Mouse (Mus musculus) liver, postnatal 0 days (tissue): ENCODE data around the gene Smim20. TPM values are rescaled to one million over a fixed set of nuclear protein-coding genes. Genes with fewer than 3 reads are reported as not detected.

Source experiments
- ATAC-seq: fragments of 200-750 bp; cut with Nextera tagmentation; 2 replicates; pipeline ENCODE4 v1.8.0; 2017; ENCODE audit warnings: mild to moderate bottlenecking, moderate library complexity
- DNase-seq: peaks from one replicate; pipeline ENCODE4 v3.0.0-alpha.2; 2016
- H3K27ac ChIP-seq: fragments of 300-500 bp; sonication (generic); 2 replicates; pipeline ENCODE4 v1.5.1; 2014; ENCODE audit warnings: antibody characterized with exemption, moderate library complexity, mild to moderate bottlenecking, low read depth
- H3K27me3 ChIP-seq: fragments of 300-500 bp; sonication (generic); 2 replicates; pipeline ENCODE4 v1.6.1; 2014; ENCODE audit warnings: low read length, control low read depth, mixed read lengths; ENCODE audit not compliant: insufficient read depth
- H3K36me3 ChIP-seq: fragments of 300-500 bp; sonication (generic); replicated peaks from 2 replicates; pipeline ENCODE4 v1.6.1; 2014; ENCODE audit warnings: mild to moderate bottlenecking, control low read depth, low read length, moderate library complexity, mixed read lengths; ENCODE audit not compliant: insufficient read depth
- H3K4me1 ChIP-seq: fragments of 300-500 bp; sonication (generic); 2 replicates; pipeline ENCODE4 v1.6.1; 2014; ENCODE audit warnings: antibody characterized with exemption, mild to moderate bottlenecking, control low read depth; ENCODE audit not compliant: insufficient read depth
- H3K4me2 ChIP-seq: fragments of 300-500 bp; sonication (generic); 2 replicates; pipeline ENCODE4 v1.6.1; 2014; ENCODE audit warnings: low read depth, mild to moderate bottlenecking, low read length, moderate library complexity, mixed read lengths
- H3K4me3 ChIP-seq: fragments of 300-500 bp; sonication (generic); 2 replicates; pipeline ENCODE4 v1.5.1; 2014; ENCODE audit warnings: low read depth, low read length
- H3K9ac ChIP-seq: fragments of 300-500 bp; sonication (generic); replicated peaks from 2 replicates; pipeline ENCODE4 v1.6.1; 2014; ENCODE audit warnings: mild to moderate bottlenecking, moderate library complexity
- H3K9me3 ChIP-seq: fragments of 300-500 bp; sonication (generic); 2 replicates; pipeline ENCODE4 v1.6.1; 2016; ENCODE audit warnings: mild to moderate bottlenecking, control low read depth, low read length, mixed read lengths
- CTCF ChIP-seq: sonication (generic); IDR thresholded peaks from 2 replicates; pipeline ENCODE4 v1.5.1; 2016; ENCODE audit warnings: antibody characterized with exemption, low read depth
- EP300 ChIP-seq: IDR thresholded peaks from 2 replicates; pipeline ENCODE4 v1.6.1; 2016; ENCODE audit warnings: antibody characterized with exemption, low read depth, mild to moderate bottlenecking
- WGBS: fragments of 180-500 bp; shearing (Covaris S2); extraction: QIAGEN DNeasy Blood & Tissue Kit; methylation state at CpG from one replicate; pipeline ENCODE4 v1.1.7; 2014; ENCODE audit not compliant: insufficient replicate concordance; 5-methylcytosine and 5-hydroxymethylcytosine counted together
- polyA plus RNA-seq: library from polyadenylated mRNA; unstranded; fragments of >200 nt; fragmentation: Nextera tagmentation; extraction: Ambion mirVana; gene quantifications from 2 replicates; pipeline ENCODE4 v1.2.1, GENCODE M21; 2015

The Smim20 gene
- polyA plus RNA-seq, 1 experiment from 2014 or later, result 65.1 TPM

DNA sequence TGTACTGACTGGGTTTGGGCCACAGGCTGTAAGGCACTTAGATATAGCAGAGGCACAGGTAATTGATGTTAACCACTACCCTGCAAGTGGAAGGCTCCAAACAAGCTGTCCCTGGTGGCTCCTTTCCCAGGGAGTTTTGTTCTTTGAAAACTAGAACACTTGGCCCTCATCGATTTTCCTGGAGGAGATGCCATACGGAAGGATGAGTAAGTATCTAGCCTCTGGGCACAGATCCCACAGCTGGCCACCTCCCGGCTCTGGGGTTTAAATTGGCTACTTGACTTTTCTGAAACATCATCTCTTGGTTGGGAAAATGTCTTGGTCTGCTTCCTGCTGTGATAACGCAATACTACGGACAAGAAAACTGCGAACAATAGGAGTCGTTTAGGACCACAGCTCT is 28.1 kb upstream of the Smim20 start:
- ATAC-seq (no peak), DNase-seq (no peak)
- 86% methylated on average over 7 of the region's 7 CpGs for WGBS
- H3K4me2 ChIP-seq, result no peak overlapping the region
- no peak overlapping the region for H3K9ac ChIP-seq
- no peak overlapping the region for H3K27ac ChIP-seq
- no peak overlapping the region for H3K4me3 ChIP-seq
- peaks cover 3% of the 10 kb centered on the region; the same call in 1 of the 2 replicates for H3K4me1 ChIP-seq
- H3K36me3 ChIP-seq, result no peaks in the 10 kb centered on the region
- H3K27me3 ChIP-seq, result no peaks in the 10 kb centered on the region
- TF ChIP-seq EP300, result no peak
- no peak for TF ChIP-seq CTCF
- no peaks in the 10 kb centered on the region for H3K9me3 ChIP-seq

DNA sequence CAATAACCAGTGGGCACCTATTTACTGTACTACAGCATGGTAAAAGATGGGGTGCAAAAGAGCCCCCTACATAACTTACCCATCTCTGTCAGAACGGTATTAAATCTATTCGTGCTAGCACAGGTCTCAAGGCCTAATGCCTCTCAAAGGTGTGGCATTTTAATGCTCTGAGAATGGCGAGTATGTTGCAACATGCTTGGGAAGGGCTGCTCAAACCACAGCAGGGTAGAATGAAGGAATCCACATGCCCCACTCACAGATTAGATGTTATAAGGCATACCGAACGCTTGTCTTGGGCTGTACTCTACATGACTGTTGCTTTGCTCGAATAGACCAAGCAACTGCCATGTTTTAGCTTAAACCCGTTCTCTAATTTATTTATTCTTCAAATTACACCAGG is 27.7 kb upstream of the Smim20 start:
- Histone ChIP-seq H3K9me3 (no peaks in the 10 kb centered on the region), H3K4me3 (no peak overlapping the region), H3K4me1 (peaks cover 3% of the 10 kb centered on the region; the same call in 1 of the 2 replicates), H3K36me3 (no peaks in the 10 kb centered on the region), H3K27me3 (no peaks in the 10 kb centered on the region), H3K27ac (no peak overlapping the region), H3K9ac (no peak overlapping the region), H3K4me2 (no peak overlapping the region)
- DNase-seq, result no peak
- ATAC-seq, result no peak
- 82% methylated on average over 7 of the region's 7 CpGs for WGBS
- TF ChIP-seq CTCF (no peak), EP300 (no peak)

DNA sequence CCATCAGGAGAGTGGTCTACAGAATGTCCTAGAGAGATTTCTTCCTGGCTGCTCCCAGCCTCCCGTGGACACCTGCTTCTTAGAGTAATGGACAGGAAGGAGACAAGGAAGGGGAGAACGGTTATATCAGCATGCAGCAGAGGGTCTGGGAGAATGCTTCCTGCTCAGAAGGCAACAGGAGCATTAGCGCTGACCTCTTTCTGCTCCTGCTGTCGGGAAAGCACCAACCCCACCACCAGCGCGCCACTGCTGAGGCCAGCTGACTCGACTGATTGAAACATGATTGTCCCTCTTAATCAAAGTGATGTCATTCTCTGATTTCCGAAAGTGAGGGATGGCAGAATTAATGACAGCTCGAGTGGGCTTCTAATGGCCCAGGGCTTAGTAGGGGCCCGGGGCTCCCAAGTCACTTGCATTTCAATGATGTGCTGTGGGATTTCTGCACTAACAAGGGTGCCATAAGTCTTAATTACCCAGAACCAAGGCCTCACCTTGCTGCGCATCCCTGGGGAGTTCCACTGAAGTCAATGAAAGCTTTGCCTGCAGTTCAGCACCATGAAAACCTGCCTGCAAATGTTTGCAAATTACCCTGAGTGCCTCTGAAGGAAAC is 26.9 kb upstream of the Smim20 start:
- 57% methylated on average over 11 of the region's 11 CpGs for WGBS
- Histone ChIP-seq H3K27ac (no peak overlapping the region), H3K4me3 (no peak overlapping the region), H3K36me3 (no peaks in the 10 kb centered on the region), H3K9me3 (no peaks in the 10 kb centered on the region), H3K4me2 (no peak overlapping the region), H3K9ac (no peak overlapping the region), H3K4me1 (peaks cover 3% of the 10 kb centered on the region; the same call in 1 of the 2 replicates), H3K27me3 (no peaks in the 10 kb centered on the region)
- no peak for DNase-seq
- TF ChIP-seq EP300 (no peak), CTCF (no peak)
- no peak for ATAC-seq

DNA sequence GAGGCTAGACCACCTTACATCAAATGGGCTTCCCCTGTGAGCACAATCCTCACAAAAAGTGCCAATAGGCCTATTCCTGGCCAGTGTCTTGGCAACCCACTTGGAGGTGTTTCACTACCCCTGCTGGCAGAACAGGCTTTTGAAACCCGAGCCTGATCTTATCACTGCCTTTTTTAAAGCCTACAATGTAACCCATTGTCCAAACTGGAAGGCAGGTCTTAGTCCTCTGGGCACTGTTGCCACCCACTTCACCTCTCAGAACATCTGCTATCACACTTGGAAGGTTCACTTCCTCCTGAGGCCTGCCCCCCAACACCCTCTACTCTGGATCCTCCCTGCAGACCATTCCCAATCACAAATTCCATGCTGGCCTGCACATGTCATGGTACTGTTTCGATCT is 25.8 kb upstream of the Smim20 start:
- WGBS, result 55% methylated on average over 2 of the region's 2 CpGs
- no peak overlapping the region for H3K4me2 ChIP-seq
- H3K4me1 ChIP-seq, result no peaks in the 10 kb centered on the region
- DNase-seq, result no peak
- no peak overlapping the region for H3K4me3 ChIP-seq
- H3K9ac ChIP-seq, result no peak overlapping the region
- TF ChIP-seq EP300, result no peak
- TF ChIP-seq CTCF, result no peak
- ATAC-seq, result no peak
- no peaks in the 10 kb centered on the region for H3K36me3 ChIP-seq
- no peaks in the 10 kb centered on the region for H3K27me3 ChIP-seq
- H3K9me3 ChIP-seq, result no peaks in the 10 kb centered on the region
- no peak overlapping the region for H3K27ac ChIP-seq

DNA sequence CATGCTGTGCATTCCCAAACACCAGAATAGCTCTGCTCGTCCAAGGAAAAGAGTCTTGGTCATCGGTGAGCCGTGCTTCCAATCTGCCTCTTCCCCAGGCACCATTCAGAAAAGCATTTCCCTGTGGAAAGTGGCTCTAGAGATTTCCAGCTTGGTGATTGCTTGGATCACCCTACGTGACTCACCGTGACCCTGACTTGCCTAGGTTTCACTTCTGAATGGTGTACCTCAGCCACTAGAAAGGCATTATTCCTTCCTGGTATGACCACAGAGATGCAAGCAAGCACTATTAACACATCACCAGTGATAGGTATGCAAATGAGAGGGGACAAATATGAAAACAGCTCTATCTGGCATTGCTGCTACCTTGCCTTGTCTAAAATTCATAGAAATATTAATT is 24.9 kb upstream of the Smim20 start:
- Histone ChIP-seq H3K27ac (no peak overlapping the region), H3K36me3 (no peaks in the 10 kb centered on the region), H3K4me2 (no peak overlapping the region), H3K9ac (no peak overlapping the region), H3K9me3 (no peaks in the 10 kb centered on the region), H3K4me1 (no peaks in the 10 kb centered on the region), H3K4me3 (no peak overlapping the region), H3K27me3 (no peaks in the 10 kb centered on the region)
- TF ChIP-seq EP300, result no peak
- TF ChIP-seq CTCF, result no peak
- DNase-seq (no peak), ATAC-seq (no peak)
- WGBS, result 81% methylated on average over 5 of the region's 5 CpGs

DNA sequence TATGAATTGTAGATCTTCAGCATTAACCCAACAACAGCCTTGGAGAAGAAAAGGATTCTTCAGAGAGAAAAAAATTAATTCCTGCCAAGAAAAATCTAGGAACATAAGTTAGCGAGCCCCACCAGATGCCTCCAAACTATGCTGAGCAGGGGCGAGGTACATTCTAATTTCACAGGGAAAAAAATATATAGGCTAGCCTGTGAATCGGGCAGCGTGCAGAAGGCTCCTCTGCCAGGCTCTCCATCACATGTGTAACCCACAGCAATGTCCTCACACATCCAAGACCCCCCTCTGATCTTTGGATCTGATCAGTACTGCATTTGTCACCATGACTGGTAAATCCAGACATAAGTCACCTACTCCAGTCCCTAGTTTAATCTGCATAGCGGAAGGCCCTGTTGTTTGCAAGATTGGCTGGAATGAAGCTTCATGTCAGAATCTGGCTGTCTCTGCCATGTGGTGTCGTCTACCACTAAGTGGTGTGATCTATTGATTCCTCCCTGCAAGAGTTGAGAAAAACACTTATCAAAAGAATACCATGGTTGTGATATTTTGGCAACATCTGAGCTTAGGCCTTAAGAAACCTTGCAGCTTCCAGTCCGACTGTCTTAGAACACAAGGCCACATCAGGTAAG is 23.9 kb upstream of the Smim20 start:
- ATAC-seq (no peak), DNase-seq (no peak)
- Histone ChIP-seq H3K4me1 (no peaks in the 10 kb centered on the region), H3K36me3 (no peaks in the 10 kb centered on the region), H3K9me3 (no peaks in the 10 kb centered on the region), H3K27ac (no peak overlapping the region), H3K9ac (no peak overlapping the region), H3K4me2 (no peak overlapping the region), H3K4me3 (no peak overlapping the region), H3K27me3 (no peaks in the 10 kb centered on the region)
- TF ChIP-seq EP300 (no peak), CTCF (no peak)
- 79% methylated on average over 7 of the region's 7 CpGs for WGBS
